Mouse (Mus musculus): ENCODE results near the gene Ccdc180. TPM values are rescaled to one million over a fixed set of nuclear protein-coding genes. Genes with fewer than 3 reads are reported as not detected.
A peak's percentile ranks its signal among the peaks of the same experiment; 100 is the strongest.

The Ccdc180 gene
- total RNA-seq, 1 experiment from 2014 or later = 0.33 TPM

GRCm38 (mm10) chr4:45911256-45911655, 21.2 kb downstream of the Ccdc180 start:
- DNase-seq = peak; percentile 24

GRCm38 (mm10) chr4:45911876-45912275, 21.8 kb downstream of the Ccdc180 start:
- DNase-seq = no peak

DNA sequence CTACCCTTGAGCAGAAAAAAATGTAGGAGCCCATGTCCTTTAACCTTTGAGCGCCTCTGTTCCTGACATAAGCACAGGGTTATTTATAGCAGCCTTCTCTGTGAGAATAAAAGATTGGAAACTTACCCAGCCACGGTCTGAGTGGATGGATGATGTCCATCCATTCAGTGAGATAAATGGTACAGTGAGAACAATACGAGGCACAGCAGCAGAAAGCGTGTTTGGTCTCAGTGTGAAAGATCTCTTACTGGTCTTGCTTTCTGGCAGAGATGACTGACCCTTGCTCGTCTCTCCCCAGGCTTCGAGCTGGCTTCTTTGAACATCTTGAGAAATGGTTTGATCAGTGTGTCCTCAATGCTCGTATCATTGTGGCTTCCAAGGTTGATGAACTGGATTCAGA, 27.0 kb downstream of the Ccdc180 start:
- DNase-seq = peak; percentile 13

DNA sequence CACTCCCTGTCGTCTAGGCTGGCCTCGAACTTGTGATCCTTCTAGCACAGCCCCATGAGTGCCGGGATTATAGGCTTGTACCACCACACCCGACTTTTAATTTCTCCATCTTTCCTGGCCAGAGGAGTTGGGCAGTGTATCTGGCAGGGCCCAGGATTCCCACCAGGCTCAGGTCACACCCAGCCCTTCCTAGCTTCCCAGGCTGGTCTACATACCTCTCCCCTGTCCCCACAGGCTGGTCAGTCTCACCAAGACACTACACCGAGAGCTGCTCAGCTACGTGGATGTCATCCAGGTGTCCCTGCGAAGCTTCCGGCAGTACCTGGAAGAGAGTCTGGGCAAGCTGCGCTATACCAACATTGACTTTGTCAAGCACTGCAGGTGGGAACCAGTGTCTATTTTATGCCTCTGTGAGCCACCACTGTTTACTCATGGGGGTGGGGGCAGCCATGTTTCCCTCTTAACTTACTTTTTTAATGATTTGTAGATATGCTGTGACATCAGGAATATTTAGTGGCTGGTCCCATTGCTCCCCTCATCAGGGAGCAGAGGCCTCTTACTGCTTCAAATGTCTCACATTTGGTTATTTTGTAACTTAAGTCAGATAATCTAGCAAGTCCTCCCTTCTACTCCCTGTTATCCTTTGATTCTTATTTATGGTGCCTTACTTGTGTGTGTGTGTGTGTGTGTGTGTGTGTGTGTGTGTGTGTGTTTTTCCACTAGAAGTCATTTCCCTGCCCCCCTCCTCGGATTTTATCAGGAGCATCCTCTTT, 31.7 kb downstream of the Ccdc180 start:
- no peak for DNase-seq

- DNase-seq = peak; percentile 47
These were observed 33.9 kb downstream of the Ccdc180 start for GRCm38 (mm10) chr4:45924011-45924410.

GRCm38 (mm10) chr4:45928561-45928960, 38.5 kb downstream of the Ccdc180 start:
- DNase-seq = peak; percentile 43

GRCm38 (mm10) chr4:45941628-45942044, 51.5 kb downstream of the Ccdc180 start:
- peak; percentile 72 for DNase-seq

DNA sequence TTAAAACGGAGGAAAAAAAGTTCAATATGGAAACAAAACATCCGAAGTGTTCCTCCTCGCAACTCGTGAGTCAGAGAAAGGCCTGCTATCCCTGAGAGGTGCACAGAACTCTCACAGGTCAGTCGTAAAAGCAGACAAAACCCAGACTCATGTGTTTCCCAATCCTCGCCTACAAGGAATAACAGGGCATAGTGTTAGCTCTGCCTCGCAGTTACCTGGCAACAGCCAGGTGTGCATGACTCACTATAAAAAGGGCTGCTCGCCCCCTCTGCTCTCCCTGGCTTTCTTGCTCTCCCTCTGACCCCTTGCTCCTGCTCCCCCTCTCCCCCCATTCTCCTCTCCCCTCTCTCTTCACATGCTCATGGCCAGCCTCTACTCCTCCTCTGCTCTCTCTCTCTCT, 57.6 kb downstream of the Ccdc180 start:
- DNase-seq = no peak

GRCm38 (mm10) chr4:45949109-45949848, 59.2 kb downstream of the Ccdc180 start:
- peak; percentile 59 for DNase-seq

GRCm38 (mm10) chr4:45951830-45952229, 61.7 kb downstream of the Ccdc180 start:
- DNase-seq = no peak

- DNase-seq = no peak
These were observed 63.2 kb downstream of the Ccdc180 start for GRCm38 (mm10) chr4:45953025-45953919.

- no peak for DNase-seq
These were observed 65.1 kb downstream of the Ccdc180 start for GRCm38 (mm10) chr4:45955235-45955634.

DNA sequence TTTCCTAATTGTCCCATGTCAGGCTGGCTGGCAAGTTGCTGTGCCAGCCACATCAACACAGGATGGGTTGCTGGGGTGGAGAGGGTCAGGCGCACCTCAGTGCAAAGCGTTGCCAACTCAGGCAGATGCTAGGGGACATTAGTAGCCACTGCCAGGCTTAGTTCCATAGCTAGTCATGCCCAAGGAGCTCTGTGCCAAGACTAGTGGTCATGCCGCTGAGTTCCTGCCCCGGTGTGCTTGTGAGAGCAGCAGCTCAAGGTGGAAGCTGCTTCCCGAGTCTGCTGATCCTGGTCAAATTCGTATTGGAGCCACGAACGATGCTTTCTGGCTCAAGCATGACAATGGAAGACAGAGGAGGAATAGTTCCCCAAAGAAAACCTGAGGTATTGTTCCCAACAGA, 66.0 kb downstream of the Ccdc180 start:
- DNase-seq = no peak

DNA sequence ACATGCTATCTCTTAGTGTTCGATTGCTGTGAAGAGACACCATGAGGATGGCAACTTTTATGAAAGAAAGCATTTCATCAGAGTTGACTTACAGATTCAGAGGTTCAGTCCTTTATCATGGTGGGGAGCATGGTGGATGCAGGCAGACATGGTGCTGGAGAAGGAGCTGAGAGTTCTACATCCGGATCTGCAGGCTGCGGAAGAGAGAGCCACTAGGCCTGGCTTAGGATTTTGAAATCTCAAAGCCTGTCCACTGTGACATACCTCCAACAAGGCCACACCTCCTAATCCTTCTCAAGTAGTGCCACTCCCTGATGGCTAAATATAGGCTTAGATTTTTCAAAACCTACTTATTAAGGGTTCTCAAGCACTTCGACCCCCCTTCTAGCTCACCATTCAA, 66.6 kb downstream of the Ccdc180 start:
- no peak for DNase-seq

GRCm38 (mm10) chr4:45964771-45965439, 74.8 kb downstream of the Ccdc180 start, which contains the start of gene Tdrd7:
TSS of gene Tdrd7 (plus strand) at chr4:45965334.
- DNase-seq = no peak

DNA sequence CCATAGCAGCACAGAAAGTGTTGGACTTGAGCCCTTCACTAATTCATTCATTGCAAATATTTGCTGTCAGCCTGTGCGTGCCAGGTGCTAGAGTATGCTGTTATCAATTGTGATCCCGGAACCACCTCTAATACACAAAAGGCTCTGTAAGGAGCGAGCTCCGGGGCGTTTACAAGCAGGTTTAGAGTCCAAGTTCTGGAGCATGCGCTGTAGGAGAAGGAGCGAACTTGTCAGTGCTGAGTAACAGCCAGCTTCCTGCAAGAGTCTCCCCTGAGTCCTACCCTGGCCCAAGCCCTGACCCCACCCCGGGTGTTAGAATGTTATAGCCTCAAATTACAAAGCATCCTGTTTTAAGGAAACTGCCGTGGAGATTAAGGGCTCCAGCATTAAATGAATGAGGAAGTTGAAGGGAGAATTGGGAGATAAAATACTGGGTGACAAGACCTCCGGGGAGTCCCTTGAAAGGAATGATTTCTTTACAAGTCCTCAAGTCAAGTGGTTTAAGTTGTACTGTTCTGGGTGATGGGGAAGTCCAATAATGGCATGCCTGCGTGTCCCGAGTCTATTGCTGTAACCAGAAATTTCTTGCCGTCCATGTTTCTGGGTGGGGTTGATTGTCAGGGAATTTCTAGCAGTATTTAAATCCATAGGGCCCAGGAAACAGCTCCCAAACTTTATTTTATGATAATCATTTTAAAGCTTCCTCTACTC, 75.8 kb downstream of the Ccdc180 start:
- peak; percentile 60 for DNase-seq

GRCm38 (mm10) chr4:45966716-45967115, 76.6 kb downstream of the Ccdc180 start:
- no peak for DNase-seq

GRCm38 (mm10) chr4:45967479-45968341, 77.6 kb downstream of the Ccdc180 start:
- DNase-seq = no peak

DNA sequence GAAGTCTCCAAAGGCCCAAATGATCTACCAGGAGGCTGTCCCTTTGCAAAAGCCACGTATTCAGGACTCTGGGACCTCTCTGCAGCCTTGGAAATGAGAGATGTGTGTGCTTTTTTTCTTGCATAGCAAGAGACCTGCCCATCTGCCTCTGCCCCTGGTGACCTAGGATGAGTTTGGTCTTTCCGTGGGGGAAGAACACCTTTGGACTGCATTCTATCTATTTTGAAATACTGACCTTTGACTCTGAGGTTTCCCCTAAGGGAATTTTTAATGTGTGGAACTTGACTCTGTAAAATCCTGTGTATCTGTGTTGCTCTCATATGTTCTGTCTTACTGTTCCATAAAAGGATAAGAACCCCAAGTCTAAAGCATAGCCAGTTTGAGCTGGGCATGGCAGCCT, 78.9 kb downstream of the Ccdc180 start:
- no peak for DNase-seq

- DNase-seq = no peak
These were observed 80.0 kb downstream of the Ccdc180 start for GRCm38 (mm10) chr4:45970048-45970560.
